10 mouse cellular contexts compared by ENCODE assay signal in the genomic region with DNA sequence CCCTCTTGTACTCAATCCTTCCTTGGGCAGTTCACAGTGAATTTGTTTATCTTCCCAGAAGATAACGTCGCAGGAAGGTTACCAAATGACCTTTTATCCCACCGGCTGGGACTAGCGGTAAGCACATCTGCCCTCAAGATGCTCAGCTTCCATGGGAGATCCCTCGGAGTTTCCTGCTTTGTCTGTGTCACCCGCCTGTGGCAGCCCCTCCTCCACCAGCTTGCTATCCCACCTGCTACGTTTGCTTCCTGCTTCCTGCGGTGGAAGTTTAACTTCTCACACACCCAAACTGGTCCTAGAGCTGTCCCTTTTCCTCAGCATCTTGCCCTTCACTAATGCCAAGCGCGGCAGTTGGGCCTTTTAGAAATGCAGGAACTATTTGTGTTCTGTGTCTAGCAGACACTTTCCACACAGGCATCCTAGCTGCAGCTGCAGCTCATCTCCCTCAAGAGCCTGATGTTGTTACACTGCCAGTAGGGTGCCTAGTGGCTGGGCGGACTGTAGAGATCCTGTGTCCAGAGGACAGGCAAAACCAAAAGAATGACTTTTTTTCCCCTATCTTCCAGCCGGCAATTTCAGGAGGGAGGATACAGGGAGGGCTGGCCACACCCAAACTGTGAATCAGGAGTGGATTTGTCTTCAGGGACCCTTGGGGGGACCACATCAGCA.
DNase-seq lines count a peak whose midpoint lies in the region; ATAC-seq and TF ChIP-seq lines count a peak whose summit lies in the region.
"Had no signal": no experiment of that assay in that cellular context is flagged by ENCODE, and none has a peak within 500 bp of the region (broad histone marks: within the 10 kb centered on the region; RNA-seq: fewer than 3 reads in every experiment).

No protein-coding gene starts in this region.

- no peak for ATAC-seq in heart, postnatal 0 days (ENCODE audit: insufficient read depth, low read depth)
- ATAC-seq in limb, embryonic 13.5 days (ENCODE audit: low FRiP score, low read depth), result no peak

- H3K27me3 ChIP-seq in E14TG2a.4 (ENCODE audit: insufficient read depth, low read length), result no peaks in the 10 kb centered on the region
- H3K27me3 ChIP-seq in heart, postnatal 0 days (ENCODE audit: control insufficient read depth, insufficient read depth, low read length), result no peaks in the 10 kb centered on the region
- H3K27me3 ChIP-seq in limb, embryonic 13.5 days, result no peaks in the 10 kb centered on the region

- no peak overlapping the region for H3K9ac ChIP-seq in heart, postnatal 0 days (replicated peaks; ENCODE audit: low read depth, low read length)
- H3K9ac ChIP-seq in limb, embryonic 13.5 days, result peak overlapping the region; percentile 48; the same call in 1 of the 2 replicates

- peak overlapping the region; percentile 79 for H3K4me3 ChIP-seq in E14TG2a.4 (replicated peaks; ENCODE audit: low read length)
- no peak overlapping the region for H3K4me3 ChIP-seq in heart, postnatal 0 days (ENCODE audit: low read depth, low read length)
- H3K4me3 ChIP-seq in limb, embryonic 13.5 days, result no peak overlapping the region

- no peak for TF ChIP-seq CTCF in E14TG2a.4 (conservative IDR thresholded peaks at IDR 0.05; ENCODE audit: low read length)
- no peak for TF ChIP-seq CTCF in heart, postnatal 0 days (IDR thresholded peaks at IDR 0.05; ENCODE audit: low read depth)

- H3K27ac ChIP-seq in heart, postnatal 0 days (ENCODE audit: low read depth), result no peak overlapping the region
- peak overlapping the region; percentile 74 for H3K27ac ChIP-seq in limb, embryonic 13.5 days

- peaks cover 33% of the 10 kb centered on the region for H3K9me3 ChIP-seq in E14TG2a.4 (ENCODE audit: low read length)
- H3K9me3 ChIP-seq in heart, postnatal 0 days (replicated peaks; ENCODE audit: control insufficient read depth, low read length), result no peaks in the 10 kb centered on the region
- H3K9me3 ChIP-seq in limb, embryonic 13.5 days, result 0 out of 2 replicates have a peak, but pooled peaks cover 4% of the 10 kb centered on the region

- H3K4me2 ChIP-seq in heart, postnatal 0 days (ENCODE audit: low read depth, low read length), result 0 out of 2 replicates have a peak overlapping the region, but pooled peaks have one; percentile 2
- H3K4me2 ChIP-seq in limb, embryonic 13.5 days (replicated peaks), result peak overlapping the region; percentile 31

- 10% methylated on average over 12 of the region's 12 CpGs for WGBS in heart, postnatal 0 days
- WGBS in limb, embryonic 13.5 days, result 7% methylated on average over 12 of the region's 12 CpGs

- peak; percentile 13 for DNase-seq in adrenal gland, postnatal 14 days
- no peak for DNase-seq in adrenal gland, postnatal 36 days
- DNase-seq in heart, postnatal 0 days (ENCODE audit: low spot score), result no peak
- DNase-seq in spleen, adult 18-20 months, result no peak
- DNase-seq in layer of hippocampus, adult 9-10 months (ENCODE audit: low spot score), result no peak
- no peak for DNase-seq in layer of hippocampus, adult 18-20 months (ENCODE audit: low spot score in 2 of 2)
- DNase-seq: adrenal gland, postnatal 10 days; right cerebral cortex, postnatal 4 days had no signal

- no peak for TF ChIP-seq EP300 in heart, postnatal 0 days (IDR thresholded peaks at IDR 0.05; ENCODE audit: low read depth)

- peaks cover 87% of the 10 kb centered on the region for H3K4me1 ChIP-seq in E14TG2a.4 (replicated peaks; ENCODE audit: low read depth, low read length)
- H3K4me1 ChIP-seq in heart, postnatal 0 days (ENCODE audit: control insufficient read depth, insufficient read depth), result no peaks in the 10 kb centered on the region; the same call in 1 of the 2 replicates
- peaks cover 25% of the 10 kb centered on the region for H3K4me1 ChIP-seq in limb, embryonic 13.5 days

- H3K36me3 ChIP-seq in E14TG2a.4 (ENCODE audit: insufficient read depth, low read length), result peaks cover 25% of the 10 kb centered on the region
- no peaks in the 10 kb centered on the region for H3K36me3 ChIP-seq in heart, postnatal 0 days (replicated peaks; ENCODE audit: control insufficient read depth, insufficient read depth, low read length)
- H3K36me3 ChIP-seq in limb, embryonic 13.5 days, result no peaks in the 10 kb centered on the region
